Mouse (Mus musculus) lung, adult 2 months (tissue): ENCODE measurements around the gene Ppm1e. TPM values are rescaled to one million over a fixed set of nuclear protein-coding genes. Genes with fewer than 3 reads are reported as not detected.

Source experiments
- DNase-seq: peaks from one replicate; pipeline ENCODE4 v3.0.0; 2022
- H3K4me1 ChIP-seq: fragments of 200-500 bp; 2 replicates; pipeline ENCODE4 v1.6.1; 2011; ENCODE audit warnings: low read length; ENCODE audit not compliant: control insufficient read depth, insufficient read depth
- H3K4me3 ChIP-seq: fragments of 200-500 bp; replicated peaks from 2 replicates; pipeline ENCODE3; 2011; ENCODE audit warnings: low read depth, mild to moderate bottlenecking, control low read depth, low read length; ENCODE audit errors: extremely low read depth
- CTCF ChIP-seq: fragments of 200-500 bp; IDR thresholded peaks from 2 replicates; pipeline ENCODE4 v1.5.1; 2011; ENCODE audit warnings: mild to moderate bottlenecking, low read length, control low read depth; ENCODE audit not compliant: insufficient read depth
- POLR2A ChIP-seq: fragments of 200-500 bp; IDR thresholded peaks from 2 replicates; pipeline ENCODE4 v1.6.1; 2011; ENCODE audit warnings: low read depth, mild to moderate bottlenecking, control low read depth, low read length, borderline replicate concordance; ENCODE audit errors: extremely low read depth
- WGBS: fragments of 180-500 bp; shearing (Covaris S2); methylation state at CpG from one replicate; pipeline ENCODE4 v1.1.7; 2018; 5-methylcytosine and 5-hydroxymethylcytosine counted together
- polyA plus RNA-seq: library from polyadenylated mRNA; depleted of rRNA; stranded (reverse); fragments of >200 nt; gene quantifications from 2 replicates; pipeline ENCODE4 v1.2.3, GENCODE M21; 2012; rRNA removed

Ppm1e gene
- polyA plus RNA-seq: 0.27 and 0.46 TPM in 2 replicates

GRCm38 (mm10) chr11:87358331-87359261 is at the start of gene Ppm1e:
Gene Ppm1e (minus strand): TSS chr11:87359023.
- Histone ChIP-seq H3K4me1 (0 out of 2 replicates have a peak, but pooled peaks cover 2% of the 10 kb centered on the region), H3K4me3 (peak within 1 kb of the TSS; percentile 34)
- 1% methylated on average over 97 of the region's 104 CpGs for WGBS
- DNase-seq: peak; percentile 55
- TF ChIP-seq CTCF (no peak), POLR2A (no peak)

- Histone ChIP-seq H3K4me1 (no peaks in the 10 kb centered on the region), H3K4me3 (peak within 1 kb of the TSS; percentile 70)
- 83% methylated on average over 27 of the region's 27 CpGs for WGBS
- no peak for DNase-seq
- TF ChIP-seq POLR2A: no peak
- TF ChIP-seq CTCF: no peak
These were observed 46.1 kb upstream of the Ppm1e start, which contains the start of the genes Rad51c and Tex14 for GRCm38 (mm10) chr11:87404876-87405275. Gene Rad51c (minus strand): TSS chr11:87404954. Gene Tex14 (plus strand): TSS chr11:87405065.

GRCm38 (mm10) chr11:87404111-87404853 is 45.5 kb upstream of the Ppm1e start:
- 1% methylated on average over 57 of the region's 58 CpGs for WGBS
- Histone ChIP-seq H3K4me1 (no peaks in the 10 kb centered on the region), H3K4me3 (peak overlapping the region; percentile 70)
- TF ChIP-seq CTCF (no peak), POLR2A (peak; percentile 83; the same call in 1 of the 2 replicates)
- DNase-seq: peak; percentile 97

- H3K4me3 ChIP-seq: no peak overlapping the region
- no peak for TF ChIP-seq POLR2A
- TF ChIP-seq CTCF: no peak
- H3K4me1 ChIP-seq: no peaks in the 10 kb centered on the region; the same call in 1 of the 2 replicates
- no peak for DNase-seq
- 88% methylated on average over 2 of the region's 2 CpGs for WGBS
These were observed 39.6 kb upstream of the Ppm1e start for GRCm38 (mm10) chr11:87398402-87398801.

GRCm38 (mm10) chr11:87393855-87394254 is 35.0 kb upstream of the Ppm1e start:
- TF ChIP-seq POLR2A (no peak), CTCF (peak; percentile 31; the same call in 1 of the 2 replicates)
- no peak overlapping the region for H3K4me3 ChIP-seq
- H3K4me1 ChIP-seq: no peaks in the 10 kb centered on the region; the same call in 1 of the 2 replicates
- DNase-seq: no peak
- 49% methylated on average over 1 of the region's 1 CpGs for WGBS

- 95% methylated on average over 1 of the region's 1 CpGs for WGBS
- no peak for TF ChIP-seq POLR2A
- TF ChIP-seq CTCF: no peak
- Histone ChIP-seq H3K4me3 (no peak overlapping the region), H3K4me1 (no peaks in the 10 kb centered on the region)
- DNase-seq: no peak
These were observed 26.9 kb upstream of the Ppm1e start for GRCm38 (mm10) chr11:87385676-87386075.

- no peaks in the 10 kb centered on the region for H3K4me1 ChIP-seq
These were observed 25.7 kb upstream of the Ppm1e start for GRCm38 (mm10) chr11:87384551-87384950.

GRCm38 (mm10) chr11:87367865-87368580 is 9.2 kb upstream of the Ppm1e start:
- Histone ChIP-seq H3K4me3 (no peak overlapping the region), H3K4me1 (no peaks in the 10 kb centered on the region)
- no peak for DNase-seq
- TF ChIP-seq CTCF: no peak
- no peak for TF ChIP-seq POLR2A
- 61% methylated on average over 9 of the region's 9 CpGs for WGBS

More at GRCm38 (mm10) chr11:87384551-87384950, 25.7 kb upstream of the Ppm1e start:
- WGBS: 95% methylated on average over 4 of the region's 4 CpGs
- no peak overlapping the region for H3K4me3 ChIP-seq
- TF ChIP-seq POLR2A (no peak), CTCF (no peak)
- DNase-seq: no peak

- H3K4me1 ChIP-seq: no peaks in the 10 kb centered on the region
- no peak for DNase-seq
- WGBS: 66% methylated on average over 7 of the region's 7 CpGs
- TF ChIP-seq CTCF (no peak), POLR2A (no peak)
- H3K4me3 ChIP-seq: no peak overlapping the region
These were observed 8.2 kb upstream of the Ppm1e start for GRCm38 (mm10) chr11:87367061-87367460.
